Mouse (Mus musculus): ENCODE results near the gene Sult2a1. TPM values are rescaled to one million over a fixed set of nuclear protein-coding genes. Genes with fewer than 3 reads are reported as not detected.
"Not testable (repeated sequence)": the region's sequence is repeated elsewhere in the genome, so short reads cannot be mapped to it uniquely, and the experiment has no call there.

The Sult2a1 gene
- polyA plus RNA-seq (2015; fragmentation: Nextera tagmentation; extraction: Ambion mirVana) = not detected in 2 replicates

GRCm38 (mm10) chr7:13837309-13837708 lies at the start of gene Sult2a1:
Gene Sult2a1 (minus strand): TSS chr7:13837409.
- H3K27me3 ChIP-seq; H3K4me3 ChIP-seq; ATAC-seq (ENCODE audit: insufficient number of reproducible peaks, low FRiP score, low TSS enrichment, low read depth); H3K4me1 ChIP-seq; H3K36me3 ChIP-seq; H3K9ac ChIP-seq; H3K4me2 ChIP-seq; H3K9me3 ChIP-seq; H3K27ac ChIP-seq: not testable (repeated sequence)
- 80% methylated on average over 1 of the region's 2 CpGs for WGBS

- no peak overlapping the region for H3K27ac ChIP-seq
- no peak overlapping the region for H3K9ac ChIP-seq
- H3K9me3 ChIP-seq = 0 out of 2 replicates have a peak, but pooled peaks cover 3% of the 10 kb centered on the region
- no peaks in the 10 kb centered on the region for H3K4me1 ChIP-seq
- H3K36me3 ChIP-seq = no peaks in the 10 kb centered on the region
- no peak overlapping the region for H3K4me3 ChIP-seq
- WGBS = 96% methylated on average over 1 of the region's 1 CpGs
- no peak overlapping the region for H3K4me2 ChIP-seq
- ATAC-seq (ENCODE audit: insufficient number of reproducible peaks, low FRiP score, low TSS enrichment, low read depth) = no peak
- H3K27me3 ChIP-seq = no peaks in the 10 kb centered on the region
These were observed 23.3 kb downstream of the Sult2a1 start for GRCm38 (mm10) chr7:13813913-13814312.

Other genes starting within 250 kb of the Sult2a1 start
- gene Sult2a5, start 213.4 kb downstream of the Sult2a1 start, polyA plus RNA-seq (2015; fragmentation: Nextera tagmentation; extraction: Ambion mirVana) = not detected in 2 replicates
- gene Sult2a2, start 103.9 kb downstream of the Sult2a1 start, polyA plus RNA-seq (2015; fragmentation: Nextera tagmentation; extraction: Ambion mirVana) = not detected in 2 replicates
- gene Sult2a4, start 152.2 kb upstream of the Sult2a1 start, polyA plus RNA-seq (2015; fragmentation: Nextera tagmentation; extraction: Ambion mirVana) = not detected in 2 replicates

Data from limb, embryonic 15.5 days (tissue).